Mouse (Mus musculus) embryonic facial prominence, embryonic 13.5 days (tissue): ENCODE measurements at regions not wholly inside any gene's neighbourhood (a gene's known extent, or its start where the extent isn't known, plus 50 kb on each side); places are given as distances from the start of the nearest gene placed in this dataset.

Experiments
- ATAC-seq: fragments of 200-750 bp; cut with Nextera tagmentation; 2 replicates; pipeline ENCODE4 v1.8.0; 2017; ENCODE audit warnings: low read depth; ENCODE audit not compliant: insufficient number of reproducible peaks, insufficient read depth, low FRiP score, low TSS enrichment
- H3K27ac ChIP-seq: fragments of 300-500 bp; sonication (generic); 2 replicates; pipeline ENCODE4 v1.5.1; 2015; ENCODE audit warnings: moderate library complexity, mild to moderate bottlenecking, inconsistent platforms
- H3K27me3 ChIP-seq: fragments of 300-500 bp; sonication (generic); 2 replicates; pipeline ENCODE4 v1.6.1; 2015; ENCODE audit warnings: mild to moderate bottlenecking, inconsistent platforms
- H3K36me3 ChIP-seq: fragments of 300-500 bp; sonication (generic); 2 replicates; pipeline ENCODE4 v1.6.1; 2015; ENCODE audit warnings: mild to moderate bottlenecking, inconsistent platforms
- H3K4me1 ChIP-seq: fragments of 300-500 bp; sonication (generic); 2 replicates; pipeline ENCODE4 v1.6.1; 2015; ENCODE audit warnings: inconsistent platforms
- H3K4me2 ChIP-seq: fragments of 300-500 bp; sonication (generic); 2 replicates; pipeline ENCODE4 v1.6.1; 2015; ENCODE audit warnings: moderate library complexity, mild to moderate bottlenecking, inconsistent platforms
- H3K4me3 ChIP-seq: fragments of 300-500 bp; sonication (generic); 2 replicates; pipeline ENCODE4 v1.5.1; 2015; ENCODE audit warnings: mild to moderate bottlenecking, inconsistent platforms
- H3K9ac ChIP-seq: fragments of 300-500 bp; sonication (generic); 2 replicates; pipeline ENCODE4 v1.6.1; 2015; ENCODE audit warnings: mild to moderate bottlenecking, inconsistent platforms
- H3K9me3 ChIP-seq: fragments of 300-500 bp; sonication (generic); 2 replicates; pipeline ENCODE4 v1.6.1; 2016; ENCODE audit warnings: inconsistent platforms
- WGBS: fragments of 180-500 bp; shearing (Covaris S2); methylation state at CpG from one replicate; pipeline ENCODE4 v1.1.7; 2015; ENCODE audit warnings: mixed read lengths; 5-methylcytosine and 5-hydroxymethylcytosine counted together

GRCm38 (mm10) chr8:17782650-17783049 is 1195.4 kb downstream of the Defb40 start:
- Histone ChIP-seq H3K4me3 (no peak overlapping the region), H3K4me1 (no peaks in the 10 kb centered on the region), H3K4me2 (no peak overlapping the region), H3K9ac (no peak overlapping the region), H3K27me3 (no peaks in the 10 kb centered on the region), H3K27ac (no peak overlapping the region), H3K9me3 (no peaks in the 10 kb centered on the region), H3K36me3 (no peaks in the 10 kb centered on the region)
- WGBS, result 75% methylated on average over 1 of the region's 1 CpGs
- no peak for ATAC-seq

- Histone ChIP-seq H3K9ac (no peak overlapping the region), H3K27ac (no peak overlapping the region), H3K4me1 (no peaks in the 10 kb centered on the region), H3K36me3 (no peaks in the 10 kb centered on the region), H3K4me2 (no peak overlapping the region), H3K9me3 (no peaks in the 10 kb centered on the region), H3K4me3 (no peak overlapping the region), H3K27me3 (no peaks in the 10 kb centered on the region)
- WGBS, result 78% methylated on average over 2 of the region's 2 CpGs
- ATAC-seq, result no peak
These were observed 1196.3 kb downstream of the Defb40 start for GRCm38 (mm10) chr8:17781559-17782283.

- 64% methylated on average over 3 of the region's 3 CpGs for whole genome bisulfite sequencing
- Histone ChIP-seq H3K4me3 (no peak overlapping the region), H3K4me1 (no peaks in the 10 kb centered on the region), H3K9ac (no peak overlapping the region), H3K27ac (no peak overlapping the region), H3K4me2 (no peak overlapping the region), H3K27me3 (no peaks in the 10 kb centered on the region), H3K36me3 (no peaks in the 10 kb centered on the region), H3K9me3 (no peaks in the 10 kb centered on the region)
- no peak for ATAC-seq
These were observed 1202.6 kb downstream of the Defb40 start for GRCm38 (mm10) chr8:17775411-17775810.

- Histone ChIP-seq H3K4me1 (no peaks in the 10 kb centered on the region), H3K27me3 (no peaks in the 10 kb centered on the region), H3K9me3 (no peaks in the 10 kb centered on the region), H3K27ac (no peak overlapping the region), H3K4me2 (no peak overlapping the region), H3K9ac (no peak overlapping the region), H3K36me3 (no peaks in the 10 kb centered on the region), H3K4me3 (no peak overlapping the region)
- 81% methylated on average over 1 of the region's 1 CpGs for WGBS
- no peak for ATAC-seq
These were observed 1204.7 kb downstream of the Defb40 start for GRCm38 (mm10) chr8:17773311-17773710.

- 91% methylated on average over 5 of the region's 5 CpGs for WGBS
- Histone ChIP-seq H3K4me2 (no peak overlapping the region), H3K9me3 (no peaks in the 10 kb centered on the region), H3K9ac (no peak overlapping the region), H3K27ac (no peak overlapping the region), H3K27me3 (no peaks in the 10 kb centered on the region), H3K36me3 (no peaks in the 10 kb centered on the region), H3K4me1 (no peaks in the 10 kb centered on the region), H3K4me3 (no peak overlapping the region)
- no peak for ATAC-seq
These were observed 1210.5 kb downstream of the Defb40 start for GRCm38 (mm10) chr8:17767441-17768007.

GRCm38 (mm10) chr8:17724672-17725071 is 1253.4 kb downstream of the Defb40 start:
- Histone ChIP-seq H3K4me3 (no peak overlapping the region), H3K27ac (no peak overlapping the region), H3K36me3 (no peaks in the 10 kb centered on the region), H3K27me3 (no peaks in the 10 kb centered on the region), H3K9me3 (no peaks in the 10 kb centered on the region), H3K4me2 (no peak overlapping the region), H3K9ac (no peak overlapping the region), H3K4me1 (no peaks in the 10 kb centered on the region)
- 83% methylated on average over 3 of the region's 3 CpGs for WGBS
- ATAC-seq, result no peak

GRCm38 (mm10) chr8:17709162-17709561 is 1268.9 kb downstream of the Defb40 start:
- Histone ChIP-seq H3K9me3 (no peaks in the 10 kb centered on the region), H3K4me2 (no peak overlapping the region), H3K27me3 (no peaks in the 10 kb centered on the region), H3K4me3 (no peak overlapping the region), H3K27ac (no peak overlapping the region), H3K4me1 (no peaks in the 10 kb centered on the region), H3K36me3 (no peaks in the 10 kb centered on the region), H3K9ac (no peak overlapping the region)
- WGBS, result 24% methylated on average over 1 of the region's 1 CpGs
- ATAC-seq, result no peak

GRCm38 (mm10) chr8:17708409-17708808 is 1269.6 kb downstream of the Defb40 start:
- WGBS, result 86% methylated on average over 4 of the region's 4 CpGs
- Histone ChIP-seq H3K27me3 (no peaks in the 10 kb centered on the region), H3K27ac (no peak overlapping the region), H3K9ac (no peak overlapping the region), H3K4me1 (no peaks in the 10 kb centered on the region), H3K4me3 (no peak overlapping the region), H3K4me2 (no peak overlapping the region), H3K9me3 (no peaks in the 10 kb centered on the region), H3K36me3 (no peaks in the 10 kb centered on the region)
- no peak for ATAC-seq

- Histone ChIP-seq H3K4me2 (no peak overlapping the region), H3K27ac (no peak overlapping the region), H3K9ac (no peak overlapping the region), H3K27me3 (no peaks in the 10 kb centered on the region), H3K4me1 (no peaks in the 10 kb centered on the region), H3K36me3 (no peaks in the 10 kb centered on the region), H3K4me3 (no peak overlapping the region), H3K9me3 (no peaks in the 10 kb centered on the region)
- no peak for ATAC-seq
- WGBS, result 81% methylated on average over 1 of the region's 1 CpGs
These were observed 1273.8 kb downstream of the Defb40 start for GRCm38 (mm10) chr8:17704289-17704688.

GRCm38 (mm10) chr8:17700362-17700761 is 1277.7 kb downstream of the Defb40 start:
- 74% methylated on average over 3 of the region's 3 CpGs for WGBS
- no peaks in the 10 kb centered on the region for H3K36me3 ChIP-seq

GRCm38 (mm10) chr8:17690074-17690848 is 1287.8 kb downstream of the Defb40 start:
- Histone ChIP-seq H3K4me2 (no peak overlapping the region), H3K27ac (no peak overlapping the region), H3K4me3 (no peak overlapping the region), H3K9ac (no peak overlapping the region), H3K27me3 (no peaks in the 10 kb centered on the region), H3K36me3 (no peaks in the 10 kb centered on the region), H3K9me3 (no peaks in the 10 kb centered on the region), H3K4me1 (no peaks in the 10 kb centered on the region)
- 73% methylated on average over 4 of the region's 4 CpGs for WGBS
- ATAC-seq, result no peak

More at GRCm38 (mm10) chr8:17700362-17700761, 1277.7 kb downstream of the Defb40 start:
- Histone ChIP-seq H3K4me3 (no peak overlapping the region), H3K9me3 (no peaks in the 10 kb centered on the region), H3K4me2 (no peak overlapping the region), H3K4me1 (no peaks in the 10 kb centered on the region), H3K9ac (no peak overlapping the region), H3K27ac (no peak overlapping the region), H3K27me3 (no peaks in the 10 kb centered on the region)
- no peak for ATAC-seq

GRCm38 (mm10) chr8:17689641-17690040 is 1288.4 kb downstream of the Defb40 start:
- no peak for ATAC-seq
- H3K9ac ChIP-seq, result no peak overlapping the region
- no peak overlapping the region for H3K4me2 ChIP-seq
- no peaks in the 10 kb centered on the region for H3K4me1 ChIP-seq
- no peaks in the 10 kb centered on the region for H3K9me3 ChIP-seq
- WGBS, result 97% methylated on average over 3 of the region's 3 CpGs
- no peak overlapping the region for H3K4me3 ChIP-seq
- no peaks in the 10 kb centered on the region for H3K27me3 ChIP-seq
- H3K36me3 ChIP-seq, result no peaks in the 10 kb centered on the region
- H3K27ac ChIP-seq, result no peak overlapping the region
